Mouse (Mus musculus) skeletal muscle tissue, adult 2 months (tissue): Measurements from ENCODE around the gene Prpf4.

ENCODE experiments used
- DNase-seq: peaks from one replicate; pipeline ENCODE4 v3.0.0-alpha.2; 2012; ENCODE audit warnings: low read depth, low spot score

Prpf4 gene

DNA sequence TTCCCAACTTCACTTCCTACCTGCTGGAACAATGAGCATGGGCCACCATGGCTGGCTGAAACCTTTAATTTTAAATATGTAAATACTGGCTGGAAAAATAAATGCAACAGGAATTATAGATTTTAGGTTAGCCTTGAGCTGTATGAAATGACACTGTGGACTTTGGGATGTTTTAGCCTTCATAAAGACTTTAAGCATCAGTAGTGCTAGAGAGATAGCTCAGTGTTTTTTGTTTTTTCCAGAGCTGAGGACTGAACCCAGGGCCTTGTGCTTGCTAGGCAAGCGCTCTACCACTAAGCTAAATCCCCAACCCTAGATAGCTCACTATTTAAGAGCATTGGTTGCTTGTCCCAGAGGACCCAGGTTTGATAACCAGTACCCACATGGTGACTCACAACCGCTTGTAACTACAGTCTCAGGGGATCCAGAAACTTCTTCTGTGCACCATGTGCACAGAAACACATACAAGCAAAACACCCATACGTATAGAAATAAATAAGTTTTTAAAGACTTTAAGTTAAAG, 28.7 kb downstream of the Prpf4 start:
- no peak for DNase-seq

DNA sequence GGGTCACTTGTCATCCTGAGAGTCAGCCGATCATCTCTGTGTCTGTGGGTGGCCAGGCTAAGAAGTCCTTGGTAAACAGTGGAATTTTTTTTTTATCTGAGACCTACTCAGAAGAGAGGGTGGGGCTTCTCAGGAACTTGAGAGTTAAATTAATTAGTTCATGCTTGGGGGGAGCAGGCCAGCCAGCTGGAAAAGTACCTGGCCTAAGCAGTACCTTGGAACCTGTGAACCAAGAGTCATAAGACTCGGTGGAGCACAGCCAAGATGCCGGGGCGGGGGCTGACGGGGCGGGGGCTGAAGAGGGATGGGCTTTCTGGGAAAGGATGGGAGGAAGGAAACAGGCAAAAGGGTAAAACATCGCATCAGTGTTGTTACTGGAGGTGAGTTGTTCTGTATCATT, 29.3 kb downstream of the Prpf4 start:
- DNase-seq = no peak

GRCm38 (mm10) chr4:62439793-62440192, 31.2 kb downstream of the Prpf4 start:
- DNase-seq = no peak

GRCm38 (mm10) chr4:62440544-62440943, 31.9 kb downstream of the Prpf4 start:
- no peak for DNase-seq

- DNase-seq = no peak
Observed at GRCm38 (mm10) chr4:62440986-62441385, 32.4 kb downstream of the Prpf4 start.

GRCm38 (mm10) chr4:62454995-62455394, 46.4 kb downstream of the Prpf4 start:
- no peak for DNase-seq

DNA sequence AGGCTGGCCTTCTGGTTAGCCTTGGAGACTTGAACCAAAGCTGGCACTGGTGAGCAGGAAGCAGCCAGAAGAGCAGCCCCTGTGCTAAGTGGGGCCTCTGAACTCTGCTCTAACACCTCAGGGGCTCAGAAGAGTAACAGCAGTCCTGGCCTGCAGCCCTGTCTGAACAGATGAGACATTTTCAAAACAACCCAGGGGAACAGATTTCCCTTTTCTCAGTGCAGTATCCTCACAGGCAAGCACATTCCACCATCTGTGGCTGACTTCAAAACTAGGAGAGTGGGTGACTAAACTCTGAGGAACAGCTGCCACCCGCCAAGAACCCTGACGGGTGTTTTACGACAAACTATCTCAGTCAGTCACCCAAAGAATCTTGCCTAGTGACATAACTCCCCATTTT, 50.5 kb downstream of the Prpf4 start:
- no peak for DNase-seq

DNA sequence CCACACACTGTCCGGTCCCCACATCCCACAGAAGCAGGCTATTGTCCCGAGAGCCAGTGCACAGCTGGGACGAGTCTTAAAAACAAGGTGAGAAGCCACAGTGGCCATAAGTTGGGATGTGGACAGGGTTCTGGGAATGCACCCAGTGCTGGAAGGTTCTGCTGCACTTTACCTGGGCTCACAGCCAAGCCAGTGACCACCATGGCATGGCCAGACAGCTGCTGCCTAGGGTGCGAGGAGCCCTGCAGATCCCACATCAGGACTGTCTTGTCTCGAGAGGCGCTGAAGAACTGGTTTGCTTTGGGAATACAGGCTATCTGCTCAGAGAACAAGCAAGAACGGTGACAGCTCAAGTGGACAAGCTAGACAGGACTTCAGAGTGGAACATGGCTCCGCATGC, 51.8 kb downstream of the Prpf4 start:
- DNase-seq = no peak

- no peak for DNase-seq
Observed at GRCm38 (mm10) chr4:62463124-62463523, 54.5 kb downstream of the Prpf4 start.

GRCm38 (mm10) chr4:62468158-62468557, 59.6 kb downstream of the Prpf4 start:
- DNase-seq = no peak

- peak; percentile 40 for DNase-seq
Observed at GRCm38 (mm10) chr4:62470598-62471051, 62.0 kb downstream of the Prpf4 start, which contains the start of gene Wdr31. Gene Wdr31, minus strand, starts transcription at chr4:62470896.

GRCm38 (mm10) chr4:62472071-62472470, 63.5 kb downstream of the Prpf4 start:
- no peak for DNase-seq

- no peak for DNase-seq
Observed at GRCm38 (mm10) chr4:62475131-62475530, 66.5 kb downstream of the Prpf4 start.

GRCm38 (mm10) chr4:62475793-62476192, 67.2 kb downstream of the Prpf4 start:
- DNase-seq = no peak
